Mouse (Mus musculus): ENCODE measurements at regions not wholly inside any gene's neighbourhood (a gene's known extent, or its start where the extent isn't known, plus 50 kb on each side); places are given as distances from the start of the nearest gene placed in this dataset.

GRCm38 (mm10) chr16:92953936-92954654 is 128.1 kb upstream of the Runx1 start:
- Histone ChIP-seq H3K9ac (ENCODE audit: low read length) (no peak overlapping the region), H3K4me2 (ENCODE audit: low read depth, severe bottlenecking) (no peak overlapping the region), H3K27ac (replicated peaks; ENCODE audit: low read depth, low read length) (peak overlapping the region; percentile 72), H3K27me3 (ENCODE audit: control insufficient read depth, insufficient read depth, low read length) (0 out of 2 replicates have a peak, but pooled peaks cover 3% of the 10 kb centered on the region), H3K9me3 (ENCODE audit: control insufficient read depth, low read length) (no peaks in the 10 kb centered on the region), H3K4me1 (ENCODE audit: control insufficient read depth, insufficient read depth, low read length) (peaks cover 14% of the 10 kb centered on the region; the same call in 1 of the 2 replicates), H3K36me3 (ENCODE audit: control insufficient read depth, insufficient read depth, low read length) (no peaks in the 10 kb centered on the region), H3K4me3 (ENCODE audit: low read depth, low read length) (no peak overlapping the region)
- 32% methylated on average over 11 of the region's 11 CpGs for WGBS
- ATAC-seq (ENCODE audit: insufficient number of reproducible peaks, low FRiP score, low TSS enrichment, low read depth) (0 out of 2 replicates have a peak, but pooled peaks have one; percentile 39), DNase-seq (ENCODE audit: low spot score) (peak; percentile 59)

GRCm38 (mm10) chr16:92952336-92953097 is 126.6 kb upstream of the Runx1 start:
- no peak for ATAC-seq (ENCODE audit: insufficient number of reproducible peaks, low FRiP score, low TSS enrichment, low read depth)
- Histone ChIP-seq H3K4me3 (ENCODE audit: low read depth, low read length) (no peak overlapping the region), H3K4me2 (ENCODE audit: low read depth, severe bottlenecking) (no peak overlapping the region), H3K27me3 (ENCODE audit: control insufficient read depth, insufficient read depth, low read length) (0 out of 2 replicates have a peak, but pooled peaks cover 3% of the 10 kb centered on the region), H3K9ac (ENCODE audit: low read length) (no peak overlapping the region), H3K27ac (replicated peaks; ENCODE audit: low read depth, low read length) (no peak overlapping the region), H3K36me3 (ENCODE audit: control insufficient read depth, insufficient read depth, low read length) (no peaks in the 10 kb centered on the region), H3K9me3 (ENCODE audit: control insufficient read depth, low read length) (no peaks in the 10 kb centered on the region), H3K4me1 (ENCODE audit: control insufficient read depth, insufficient read depth, low read length) (peaks cover 12% of the 10 kb centered on the region; the same call in 1 of the 2 replicates)
- 74% methylated on average over 7 of the region's 7 CpGs for WGBS
- DNase-seq (ENCODE audit: low spot score): no peak

GRCm38 (mm10) chr16:92951516-92951915 is 125.6 kb upstream of the Runx1 start:
- Histone ChIP-seq H3K4me3 (ENCODE audit: low read depth, low read length) (no peak overlapping the region), H3K27me3 (ENCODE audit: control insufficient read depth, insufficient read depth, low read length) (0 out of 2 replicates have a peak, but pooled peaks cover under 1% of the 10 kb centered on the region), H3K9ac (ENCODE audit: low read length) (no peak overlapping the region), H3K9me3 (ENCODE audit: control insufficient read depth, low read length) (no peaks in the 10 kb centered on the region), H3K36me3 (ENCODE audit: control insufficient read depth, insufficient read depth, low read length) (no peaks in the 10 kb centered on the region), H3K27ac (replicated peaks; ENCODE audit: low read depth, low read length) (no peak overlapping the region), H3K4me2 (ENCODE audit: low read depth, severe bottlenecking) (no peak overlapping the region), H3K4me1 (ENCODE audit: control insufficient read depth, insufficient read depth, low read length) (peaks cover 12% of the 10 kb centered on the region; the same call in 1 of the 2 replicates)
- WGBS: 82% methylated on average over 6 of the region's 6 CpGs
- DNase-seq (ENCODE audit: low spot score) (no peak), ATAC-seq (ENCODE audit: insufficient number of reproducible peaks, low FRiP score, low TSS enrichment, low read depth) (no peak)

GRCm38 (mm10) chr16:92948494-92948893 is 122.5 kb upstream of the Runx1 start:
- ATAC-seq (ENCODE audit: insufficient number of reproducible peaks, low FRiP score, low TSS enrichment, low read depth) (no peak), DNase-seq (ENCODE audit: low spot score) (no peak)
- no peaks in the 10 kb centered on the region for H3K27me3 ChIP-seq (ENCODE audit: control insufficient read depth, insufficient read depth, low read length)
- 0 out of 2 replicates have a peak, but pooled peaks cover 2% of the 10 kb centered on the region for H3K4me1 ChIP-seq (ENCODE audit: control insufficient read depth, insufficient read depth, low read length)
- no peak overlapping the region for H3K27ac ChIP-seq (replicated peaks; ENCODE audit: low read depth, low read length)
- H3K4me3 ChIP-seq (ENCODE audit: low read depth, low read length): no peak overlapping the region
- H3K9me3 ChIP-seq (ENCODE audit: control insufficient read depth, low read length): no peaks in the 10 kb centered on the region
- no peak overlapping the region for H3K9ac ChIP-seq (ENCODE audit: low read length)
- H3K36me3 ChIP-seq (ENCODE audit: control insufficient read depth, insufficient read depth, low read length): no peaks in the 10 kb centered on the region
- 92% methylated on average over 13 of the region's 13 CpGs for WGBS
- no peak overlapping the region for H3K4me2 ChIP-seq (ENCODE audit: low read depth, severe bottlenecking)

GRCm38 (mm10) chr16:92946554-92946953 is 120.6 kb upstream of the Runx1 start:
- no peak overlapping the region for H3K27ac ChIP-seq (replicated peaks; ENCODE audit: low read depth, low read length)
- H3K4me3 ChIP-seq (ENCODE audit: low read depth, low read length): no peak overlapping the region
- H3K4me1 ChIP-seq (ENCODE audit: control insufficient read depth, insufficient read depth, low read length): no peaks in the 10 kb centered on the region
- ATAC-seq (ENCODE audit: insufficient number of reproducible peaks, low FRiP score, low TSS enrichment, low read depth) (no peak), DNase-seq (ENCODE audit: low spot score) (no peak)
- no peak overlapping the region for H3K4me2 ChIP-seq (ENCODE audit: low read depth, severe bottlenecking)
- no peaks in the 10 kb centered on the region for H3K9me3 ChIP-seq (ENCODE audit: control insufficient read depth, low read length)
- no peaks in the 10 kb centered on the region for H3K36me3 ChIP-seq (ENCODE audit: control insufficient read depth, insufficient read depth, low read length)
- H3K27me3 ChIP-seq (ENCODE audit: control insufficient read depth, insufficient read depth, low read length): no peaks in the 10 kb centered on the region
- H3K9ac ChIP-seq (ENCODE audit: low read length): no peak overlapping the region
- WGBS: 84% methylated on average over 4 of the region's 4 CpGs

GRCm38 (mm10) chr16:92943901-92944300 is 118.0 kb upstream of the Runx1 start:
- H3K27me3 ChIP-seq (ENCODE audit: control insufficient read depth, insufficient read depth, low read length): no peaks in the 10 kb centered on the region
- H3K4me2 ChIP-seq (ENCODE audit: low read depth, severe bottlenecking): no peak overlapping the region
- DNase-seq (ENCODE audit: low spot score): no peak
- peaks cover 6% of the 10 kb centered on the region for H3K4me1 ChIP-seq (ENCODE audit: control insufficient read depth, insufficient read depth, low read length)
- WGBS: 87% methylated on average over 2 of the region's 2 CpGs
- H3K36me3 ChIP-seq (ENCODE audit: control insufficient read depth, insufficient read depth, low read length): no peaks in the 10 kb centered on the region
- H3K9ac ChIP-seq (ENCODE audit: low read length): no peak overlapping the region
- no peak overlapping the region for H3K4me3 ChIP-seq (ENCODE audit: low read depth, low read length)
- no peak for ATAC-seq (ENCODE audit: insufficient number of reproducible peaks, low FRiP score, low TSS enrichment, low read depth)
- H3K27ac ChIP-seq (replicated peaks; ENCODE audit: low read depth, low read length): no peak overlapping the region
- no peaks in the 10 kb centered on the region for H3K9me3 ChIP-seq (ENCODE audit: control insufficient read depth, low read length)

- peak; percentile 38 for DNase-seq (ENCODE audit: low spot score)
- Histone ChIP-seq H3K4me1 (ENCODE audit: control insufficient read depth, insufficient read depth, low read length) (peaks cover 6% of the 10 kb centered on the region), H3K27me3 (ENCODE audit: control insufficient read depth, insufficient read depth, low read length) (no peaks in the 10 kb centered on the region), H3K9me3 (ENCODE audit: control insufficient read depth, low read length) (no peaks in the 10 kb centered on the region), H3K4me2 (ENCODE audit: low read depth, severe bottlenecking) (0 out of 2 replicates have a peak overlapping the region, but pooled peaks have one; percentile 7), H3K9ac (ENCODE audit: low read length) (no peak overlapping the region), H3K4me3 (ENCODE audit: low read depth, low read length) (no peak overlapping the region), H3K27ac (replicated peaks; ENCODE audit: low read depth, low read length) (no peak overlapping the region), H3K36me3 (ENCODE audit: control insufficient read depth, insufficient read depth, low read length) (no peaks in the 10 kb centered on the region)
- 13% methylated on average over 8 of the region's 8 CpGs for WGBS
- no peak for ATAC-seq (ENCODE audit: insufficient number of reproducible peaks, low FRiP score, low TSS enrichment, low read depth)
These were observed 113.7 kb upstream of the Runx1 start for GRCm38 (mm10) chr16:92939618-92940017.

- DNase-seq (ENCODE audit: low spot score): no peak
- peaks cover 6% of the 10 kb centered on the region for H3K4me1 ChIP-seq (ENCODE audit: control insufficient read depth, insufficient read depth, low read length)
- H3K27ac ChIP-seq (replicated peaks; ENCODE audit: low read depth, low read length): no peak overlapping the region
- H3K9me3 ChIP-seq (ENCODE audit: control insufficient read depth, low read length): no peaks in the 10 kb centered on the region
- H3K4me3 ChIP-seq (ENCODE audit: low read depth, low read length): no peak overlapping the region
- H3K9ac ChIP-seq (ENCODE audit: low read length): no peak overlapping the region
- no peaks in the 10 kb centered on the region for H3K36me3 ChIP-seq (ENCODE audit: control insufficient read depth, insufficient read depth, low read length)
- 80% methylated on average over 2 of the region's 2 CpGs for WGBS
- no peaks in the 10 kb centered on the region for H3K27me3 ChIP-seq (ENCODE audit: control insufficient read depth, insufficient read depth, low read length)
- no peak overlapping the region for H3K4me2 ChIP-seq (ENCODE audit: low read depth, severe bottlenecking)
- ATAC-seq (ENCODE audit: insufficient number of reproducible peaks, low FRiP score, low TSS enrichment, low read depth): no peak
These were observed 110.0 kb upstream of the Runx1 start for GRCm38 (mm10) chr16:92935848-92936535.

All from limb, embryonic 11.5 days (tissue).